9 mouse cellular contexts compared by ENCODE assay signal in genomic region chr10:79707759-79708158, GRCm38 (mm10). TPM values are rescaled to one million over a fixed set of nuclear protein-coding genes. Genes with fewer than 3 reads are reported as not detected.
A peak's percentile ranks its signal among the peaks of the same experiment; 100 is the strongest.
DNase-seq lines count a peak whose midpoint lies in the region; ATAC-seq and TF ChIP-seq lines count a peak whose summit lies in the region.
"Had no signal": no experiment of that assay in that cellular context is flagged by ENCODE, and none has a peak within 500 bp of the region (broad histone marks: within the 10 kb centered on the region; RNA-seq: fewer than 3 reads in every experiment).

No protein-coding gene starts in this region.

- no peak for TF ChIP-seq CTCF in E14TG2a.4 (conservative IDR thresholded peaks at IDR 0.05; ENCODE audit: low read length)

- peaks cover 80% of the 10 kb centered on the region for H3K4me1 ChIP-seq in erythroblast, embryonic 14.5 days (ENCODE audit: control insufficient read depth)
- H3K4me1 ChIP-seq in intestine, embryonic 16.5 days (ENCODE audit: control insufficient read depth, insufficient read depth, low read length): peaks cover 40% of the 10 kb centered on the region
- H3K4me1 ChIP-seq in intestine, embryonic 15.5 days (replicated peaks): peaks cover 37% of the 10 kb centered on the region
- H3K4me1 ChIP-seq in E14TG2a.4 (replicated peaks; ENCODE audit: low read depth, low read length): peaks cover 81% of the 10 kb centered on the region
- peaks cover 33% of the 10 kb centered on the region for H3K4me1 ChIP-seq in hindbrain, embryonic 15.5 days (replicated peaks)

- no peak for DNase-seq in urinary bladder, postnatal 10 days (ENCODE audit: low spot score)
- DNase-seq in layer of hippocampus, adult 18-20 months (ENCODE audit: low spot score in 2 of 2): no peak
- DNase-seq: kidney, postnatal 4 days had no signal

- no peaks in the 10 kb centered on the region; the same call in 1 of the 2 replicates for H3K27me3 ChIP-seq in erythroblast, embryonic 14.5 days (ENCODE audit: control insufficient read depth)
- H3K27me3 ChIP-seq in intestine, embryonic 16.5 days (replicated peaks; ENCODE audit: control insufficient read depth, insufficient read depth, low read length): no peaks in the 10 kb centered on the region
- H3K27me3 ChIP-seq in intestine, embryonic 15.5 days (replicated peaks): no peaks in the 10 kb centered on the region
- no peaks in the 10 kb centered on the region for H3K27me3 ChIP-seq in E14TG2a.4 (ENCODE audit: insufficient read depth, low read length)
- H3K27me3 ChIP-seq in hindbrain, embryonic 15.5 days: no peaks in the 10 kb centered on the region

- 55% methylated on average over 4 of the region's 4 CpGs for whole genome bisulfite sequencing in intestine, embryonic 16.5 days
- WGBS in intestine, embryonic 15.5 days: 66% methylated on average over 4 of the region's 4 CpGs
- WGBS in hindbrain, embryonic 15.5 days: 69% methylated on average over 4 of the region's 4 CpGs

- no peak overlapping the region for H3K4me2 ChIP-seq in intestine, embryonic 16.5 days (ENCODE audit: low read depth, low read length)
- no peak overlapping the region; the same call in 1 of the 2 replicates for H3K4me2 ChIP-seq in intestine, embryonic 15.5 days (replicated peaks)
- H3K4me2 ChIP-seq in hindbrain, embryonic 15.5 days: peak overlapping the region; percentile 95

- no peaks in the 10 kb centered on the region for H3K9me3 ChIP-seq in erythroblast, embryonic 14.5 days (ENCODE audit: control insufficient read depth, low read length)
- H3K9me3 ChIP-seq in intestine, embryonic 16.5 days (ENCODE audit: control insufficient read depth, low read length): no peaks in the 10 kb centered on the region
- H3K9me3 ChIP-seq in intestine, embryonic 15.5 days: no peaks in the 10 kb centered on the region
- H3K9me3 ChIP-seq in E14TG2a.4 (ENCODE audit: low read length): no peaks in the 10 kb centered on the region
- no peaks in the 10 kb centered on the region for H3K9me3 ChIP-seq in hindbrain, embryonic 15.5 days

- peaks cover 79% of the 10 kb centered on the region for H3K36me3 ChIP-seq in erythroblast, embryonic 14.5 days (ENCODE audit: control insufficient read depth)
- H3K36me3 ChIP-seq in intestine, embryonic 16.5 days (ENCODE audit: control insufficient read depth, insufficient read depth, low read length): peaks cover 27% of the 10 kb centered on the region; the same call in 1 of the 2 replicates
- H3K36me3 ChIP-seq in intestine, embryonic 15.5 days: peaks cover 29% of the 10 kb centered on the region
- peaks cover 74% of the 10 kb centered on the region for H3K36me3 ChIP-seq in E14TG2a.4 (ENCODE audit: insufficient read depth, low read length)
- peaks cover 20% of the 10 kb centered on the region for H3K36me3 ChIP-seq in hindbrain, embryonic 15.5 days

- peak overlapping the region; percentile 81 for H3K4me3 ChIP-seq in erythroblast, embryonic 14.5 days (replicated peaks)
- H3K4me3 ChIP-seq in intestine, embryonic 16.5 days (ENCODE audit: low read length): no peak overlapping the region
- H3K4me3 ChIP-seq in intestine, embryonic 15.5 days (replicated peaks): no peak overlapping the region
- peak overlapping the region; percentile 96 for H3K4me3 ChIP-seq in E14TG2a.4 (replicated peaks; ENCODE audit: low read length)
- no peak overlapping the region for H3K4me3 ChIP-seq in hindbrain, embryonic 15.5 days

- 0 out of 2 replicates have a peak overlapping the region, but pooled peaks have one; percentile 24 for H3K9ac ChIP-seq in intestine, embryonic 16.5 days (ENCODE audit: low read depth, low read length)
- no peak overlapping the region for H3K9ac ChIP-seq in intestine, embryonic 15.5 days
- H3K9ac ChIP-seq in hindbrain, embryonic 15.5 days: no peak overlapping the region

- no peak overlapping the region for H3K27ac ChIP-seq in intestine, embryonic 16.5 days (ENCODE audit: low read length)
- no peak overlapping the region for H3K27ac ChIP-seq in intestine, embryonic 15.5 days
- no peak overlapping the region for H3K27ac ChIP-seq in hindbrain, embryonic 15.5 days (replicated peaks)

- ATAC-seq in erythroblast, adult 5-6 weeks (replicated peaks; ENCODE audit: low FRiP score, poor library complexity, severe bottlenecking): no peak
- ATAC-seq in intestine, embryonic 16.5 days: no peak
- ATAC-seq in intestine, embryonic 15.5 days: no peak
- ATAC-seq in hindbrain, embryonic 15.5 days (ENCODE audit: low FRiP score, low read depth): no peak

RNA-seq across cellular contexts. Expression of gene Bsg, which starts 3.5 kb away (rescaled TPM):
- polyA plus RNA-seq in erythroblast, embryonic 14.5 days (2012): 836 and 840 TPM in 2 replicates
- total RNA-seq in erythroblast, adult 5-6 weeks (2015; ENCODE audit: low replicate concordance): 913 and 945 TPM in 2 replicates
- total RNA-seq in erythroblast, adult 5-6 weeks (2017; ENCODE audit: low replicate concordance): 805 and 888 TPM in 2 replicates
- 1,158 and 1,189 TPM in 2 replicates for polyA plus RNA-seq in intestine, embryonic 16.5 days (2015; fragmentation: Nextera tagmentation; extraction: Ambion mirVana)
- 1,119 and 1,131 TPM in 2 replicates for polyA plus RNA-seq in intestine, embryonic 15.5 days (2015; fragmentation: Nextera tagmentation; extraction: Ambion mirVana)
- polyA plus RNA-seq in hindbrain, embryonic 15.5 days (2015; fragmentation: Nextera tagmentation; extraction: Ambion mirVana): 985 and 993 TPM in 2 replicates
- 100 to 1,000 TPM; 554 to 566 TPM for total RNA-seq in layer of hippocampus, adult 18-20 months (2021)

RNA-seq across cellular contexts. Expression of gene Hcn2, which starts 8.7 kb away (rescaled TPM):
- 0.08 and 0.15 TPM in 2 replicates for polyA plus RNA-seq in erythroblast, embryonic 14.5 days (2012)
- total RNA-seq in erythroblast, adult 5-6 weeks (2015; ENCODE audit: low replicate concordance): not detected in 2 replicates
- total RNA-seq in erythroblast, adult 5-6 weeks (2017; ENCODE audit: low replicate concordance): not detected in 2 replicates
- 0.04 TPM in 1 of 2 replicates, not detected in the other for polyA plus RNA-seq in intestine, embryonic 16.5 days (2015; fragmentation: Nextera tagmentation; extraction: Ambion mirVana)
- polyA plus RNA-seq in intestine, embryonic 15.5 days (2015; fragmentation: Nextera tagmentation; extraction: Ambion mirVana): 0.18 and 0.23 TPM in 2 replicates
- polyA plus RNA-seq in hindbrain, embryonic 15.5 days (2015; fragmentation: Nextera tagmentation; extraction: Ambion mirVana): 2.6 and 2.8 TPM in 2 replicates
- 100 to 1,000 TPM; 134 TPM for total RNA-seq in layer of hippocampus, adult 18-20 months (2021)

RNA-seq across cellular contexts. Expression of gene Gzmm, which starts 18.9 kb away (rescaled TPM):
- polyA plus RNA-seq in erythroblast, embryonic 14.5 days (2012): 0.08 and 0.09 TPM in 2 replicates
- not detected in 2 replicates for total RNA-seq in erythroblast, adult 5-6 weeks (2015; ENCODE audit: low replicate concordance)
- total RNA-seq in erythroblast, adult 5-6 weeks (2017; ENCODE audit: low replicate concordance): 1.7 TPM in 1 of 2 replicates, not detected in the other
- polyA plus RNA-seq in intestine, embryonic 16.5 days (2015; fragmentation: Nextera tagmentation; extraction: Ambion mirVana): 0.21 and 0.56 TPM in 2 replicates
- 0.52 and 0.76 TPM in 2 replicates for polyA plus RNA-seq in intestine, embryonic 15.5 days (2015; fragmentation: Nextera tagmentation; extraction: Ambion mirVana)
- 1.3 and 1.4 TPM in 2 replicates for polyA plus RNA-seq in hindbrain, embryonic 15.5 days (2015; fragmentation: Nextera tagmentation; extraction: Ambion mirVana)
- total RNA-seq in layer of hippocampus, adult 18-20 months (2021): 1 to 10 TPM; 3.3 to 3.6 TPM

RNA-seq across cellular contexts. Expression of gene Cdc34, which starts 25.8 kb away (rescaled TPM):
- 65.0 and 72.0 TPM in 2 replicates for polyA plus RNA-seq in erythroblast, embryonic 14.5 days (2012)
- total RNA-seq in erythroblast, adult 5-6 weeks (2015; ENCODE audit: low replicate concordance): 20.5 and 25.9 TPM in 2 replicates
- 36.7 and 46.1 TPM in 2 replicates for total RNA-seq in erythroblast, adult 5-6 weeks (2017; ENCODE audit: low replicate concordance)
- 120 and 128 TPM in 2 replicates for polyA plus RNA-seq in intestine, embryonic 16.5 days (2015; fragmentation: Nextera tagmentation; extraction: Ambion mirVana)
- 137 and 144 TPM in 2 replicates for polyA plus RNA-seq in intestine, embryonic 15.5 days (2015; fragmentation: Nextera tagmentation; extraction: Ambion mirVana)
- 82.4 and 91.7 TPM in 2 replicates for polyA plus RNA-seq in hindbrain, embryonic 15.5 days (2015; fragmentation: Nextera tagmentation; extraction: Ambion mirVana)
- 10 to 100 TPM; 65.4 to 74.2 TPM for total RNA-seq in layer of hippocampus, adult 18-20 months (2021)

RNA-seq across cellular contexts. Expression of gene Tpgs1, which starts 38.6 kb away (rescaled TPM):
- 15.5 and 17.8 TPM in 2 replicates for polyA plus RNA-seq in erythroblast, embryonic 14.5 days (2012)
- total RNA-seq in erythroblast, adult 5-6 weeks (2015; ENCODE audit: low replicate concordance): 2.9 and 6.3 TPM in 2 replicates
- total RNA-seq in erythroblast, adult 5-6 weeks (2017; ENCODE audit: low replicate concordance): 0.56 and 0.68 TPM in 2 replicates
- 56.8 and 64.4 TPM in 2 replicates for polyA plus RNA-seq in intestine, embryonic 16.5 days (2015; fragmentation: Nextera tagmentation; extraction: Ambion mirVana)
- 62.8 and 63.0 TPM in 2 replicates for polyA plus RNA-seq in intestine, embryonic 15.5 days (2015; fragmentation: Nextera tagmentation; extraction: Ambion mirVana)
- polyA plus RNA-seq in hindbrain, embryonic 15.5 days (2015; fragmentation: Nextera tagmentation; extraction: Ambion mirVana): 102 and 107 TPM in 2 replicates
- total RNA-seq in layer of hippocampus, adult 18-20 months (2021): 10 to 100 TPM; 64.4 to 68.5 TPM

Comparison
In these comparisons a context has a peak if more than half of its experiments do, and no peak if none do; other contexts are left out.
1. H3K4me3 ChIP-seq: peak in erythroblast, embryonic 14.5 days (single experiment) and E14TG2a.4 (single experiment); none in intestine, embryonic 16.5 days (single experiment), intestine, embryonic 15.5 days (single experiment) and hindbrain, embryonic 15.5 days (single experiment).